Mouse (Mus musculus) CH12.LX (cell line): Measurements from ENCODE around the gene Racgap1. TPM values are rescaled to one million over a fixed set of nuclear protein-coding genes. Genes with fewer than 3 reads are reported as not detected.

Source experiments
- DNase-seq: peaks from one replicate; pipeline ENCODE4 v3.0.0-alpha.2; 2013; ENCODE audit errors: extremely low read depth
- H3K27ac ChIP-seq: 2 replicates; pipeline ENCODE4 v1.5.1; 2012; ENCODE audit warnings: low read depth, mild to moderate bottlenecking, control low read depth, moderate library complexity; ENCODE audit not compliant: insufficient read depth
- H3K27me3 ChIP-seq: replicated peaks from 2 replicates; pipeline ENCODE3; 2012; ENCODE audit warnings: inconsistent platforms
- H3K36me3 ChIP-seq, 2 experiments: replicated peaks in 1 of 2; 2 replicates each; pipeline versions ENCODE3 to v1.6.1; 2012; ENCODE audit warnings: inconsistent platforms in 1 of 2, low read length in 1 of 2, mild to moderate bottlenecking in 1 of 2, mixed read lengths in 1 of 2, moderate library complexity in 1 of 2; ENCODE audit not compliant: control insufficient read depth in 1 of 2, insufficient read depth in 1 of 2
- H3K4me1 ChIP-seq, 2 experiments: 2 replicates each; pipeline ENCODE4 v1.6.1; 2012; ENCODE audit warnings: inconsistent platforms in 1 of 2, moderate library complexity in 1 of 2; ENCODE audit not compliant: insufficient read depth in 2 of 2, control insufficient read depth in 1 of 2
- H3K4me2 ChIP-seq: 2 replicates; pipeline ENCODE4 v1.6.1; 2012; ENCODE audit warnings: low read depth, mild to moderate bottlenecking, control low read depth; ENCODE audit not compliant: poor library complexity, insufficient read depth, severe bottlenecking
- H3K4me3 ChIP-seq, 3 experiments: fragments of 150-350 bp in 1 of 3; sonication (generic) in 1 of 3; replicated peaks in 1 of 3; 2 replicates each; pipeline versions ENCODE3 to v1.5.1; 2011 to 2012; ENCODE audit warnings: low read depth in 2 of 3, low read length in 2 of 3, mild to moderate bottlenecking in 2 of 3, moderate library complexity in 2 of 3, control low read depth in 1 of 3, improper control_type of control experiment in 1 of 3, inconsistent platforms in 1 of 3, mixed read lengths in 1 of 3; ENCODE audit not compliant: poor library complexity in 1 of 3
- H3K79me2 ChIP-seq: replicated peaks from 2 replicates; pipeline ENCODE4 v1.6.1; 2012; ENCODE audit warnings: mild to moderate bottlenecking, moderate library complexity; ENCODE audit not compliant: control insufficient read depth, poor library complexity, insufficient read depth, severe bottlenecking; ENCODE audit errors: extremely low read depth
- H3K9ac ChIP-seq: 2 replicates; pipeline ENCODE4 v1.6.1; 2012; ENCODE audit warnings: low read depth, mild to moderate bottlenecking, control low read depth, moderate library complexity; ENCODE audit not compliant: insufficient read depth
- H3K9me3 ChIP-seq: replicated peaks from 2 replicates; pipeline ENCODE3; 2012; ENCODE audit warnings: low read length, inconsistent platforms, mixed read lengths
- BHLHE40 ChIP-seq: IDR thresholded peaks from 2 replicates; pipeline ENCODE4 v1.6.1; 2011; ENCODE audit warnings: mild to moderate bottlenecking, low read depth, low read length, improper control_type of control experiment
- CTCF ChIP-seq, 2 experiments: IDR thresholded peaks in 1 of 2; conservative IDR thresholded peaks in 1 of 2; 2 replicates each; pipeline ENCODE4 v1.5.1; 2011 to 2012; ENCODE audit warnings: low read depth in 2 of 2, low read length in 2 of 2, improper control_type of control experiment in 1 of 2, inconsistent platforms in 1 of 2, mild to moderate bottlenecking in 1 of 2, moderate library complexity in 1 of 2
- ELF1 ChIP-seq: IDR thresholded peaks from 2 replicates; pipeline ENCODE4 v1.6.1; 2014; ENCODE audit warnings: low read depth, mild to moderate bottlenecking, inconsistent platforms, low read length, improper control_type of control experiment
- ETS1 ChIP-seq: conservative IDR thresholded peaks from 2 replicates; pipeline ENCODE4 v1.6.1; 2012; ENCODE audit warnings: low read depth, mild to moderate bottlenecking, inconsistent platforms, low read length, improper control_type of control experiment, moderate library complexity
- GABPA ChIP-seq: IDR thresholded peaks from 2 replicates; pipeline ENCODE4 v1.6.1; 2012; ENCODE audit warnings: low read depth, low read length, improper control_type of control experiment, inconsistent platforms; ENCODE audit not compliant: insufficient replicate concordance
- IRF4 ChIP-seq: IDR thresholded peaks from 2 replicates; pipeline ENCODE4 v1.6.1; 2014; ENCODE audit warnings: low read depth, mild to moderate bottlenecking, inconsistent platforms, low read length, improper control_type of control experiment
- JUN ChIP-seq: IDR thresholded peaks from 2 replicates; pipeline ENCODE4 v1.6.1; 2011; ENCODE audit warnings: low read depth, mild to moderate bottlenecking, low read length, improper control_type of control experiment, moderate library complexity; ENCODE audit not compliant: insufficient read depth
- JUND ChIP-seq: conservative IDR thresholded peaks from 2 replicates; pipeline ENCODE4 v1.6.1; 2011; ENCODE audit warnings: low read depth, low read length, improper control_type of control experiment
- MAX ChIP-seq: IDR thresholded peaks from 2 replicates; pipeline ENCODE4 v1.6.1; 2011; ENCODE audit warnings: low read length, improper control_type of control experiment
- MAZ ChIP-seq: IDR thresholded peaks from 2 replicates; pipeline ENCODE4 v1.6.1; 2012; ENCODE audit warnings: low read depth, mild to moderate bottlenecking, inconsistent platforms, low read length, improper control_type of control experiment, moderate library complexity
- MYC ChIP-seq: IDR thresholded peaks from 2 replicates; pipeline ENCODE4 v1.6.1; 2011; ENCODE audit warnings: low read depth, mild to moderate bottlenecking, improper control_type of control experiment, low read length
- NRF1 ChIP-seq: IDR thresholded peaks from 2 replicates; pipeline ENCODE4 v1.6.1; 2014; ENCODE audit warnings: low read depth, mild to moderate bottlenecking, inconsistent platforms, low read length, improper control_type of control experiment, moderate library complexity
- POLR2AphosphoS2 ChIP-seq: IDR thresholded peaks from 2 replicates; pipeline ENCODE4 v1.6.1; 2011; ENCODE audit warnings: low read depth, low read length, improper control_type of control experiment
- TCF12 ChIP-seq: IDR thresholded peaks from 2 replicates; pipeline ENCODE4 v1.6.1; 2014; ENCODE audit warnings: low read depth, mild to moderate bottlenecking, inconsistent platforms, low read length, improper control_type of control experiment
- UBTF ChIP-seq: IDR thresholded peaks from 2 replicates; pipeline ENCODE4 v1.6.1; 2012; ENCODE audit warnings: low read depth, mild to moderate bottlenecking, inconsistent platforms, low read length, improper control_type of control experiment, moderate library complexity
- USF1 ChIP-seq: IDR thresholded peaks from 2 replicates; pipeline ENCODE4 v1.6.1; 2014; ENCODE audit warnings: low read depth, mild to moderate bottlenecking, inconsistent platforms, low read length, improper control_type of control experiment
- USF2 ChIP-seq: conservative IDR thresholded peaks from 2 replicates; pipeline ENCODE4 v1.6.1; 2011; ENCODE audit warnings: low read depth, low read length, improper control_type of control experiment
- ZC3H11A ChIP-seq: IDR thresholded peaks from 2 replicates; pipeline ENCODE4 v1.6.1; 2012; ENCODE audit warnings: low read depth, mild to moderate bottlenecking, inconsistent platforms, low read length, improper control_type of control experiment
- ZKSCAN1 ChIP-seq: IDR thresholded peaks from 2 replicates; pipeline ENCODE4 v1.6.1; 2012; ENCODE audit warnings: low read depth, inconsistent platforms, low read length, improper control_type of control experiment, borderline replicate concordance
- ZNF384 ChIP-seq: IDR thresholded peaks from 2 replicates; pipeline ENCODE4 v1.6.1; 2012; ENCODE audit warnings: low read depth, low read length, improper control_type of control experiment, inconsistent platforms
- dilution Hi-C: fragments of 300-500 bp; cut with MboI; formaldehyde crosslinking; loops from 2 replicates; pipeline ENCODE4 v1.14.3; 2020; ENCODE audit warnings: low sequenced_read_pairs; ENCODE audit not compliant: extremely low pct_unique_long_range_greater_than_20kb, extremely low pct_ligation_motif_present
- in situ Hi-C: fragments of 300-500 bp; cut with MboI; formaldehyde crosslinking; loops from 3 replicates; pipeline ENCODE4 v1.14.3; 2019; ENCODE audit warnings: low sequenced_read_pairs, low pct_ligation_motif_present, low pct_unique_long_range_greater_than_20kb, mixed read lengths
- polyA plus RNA-seq: library from polyadenylated mRNA; unstranded; fragments of >175 nt; gene quantifications from 2 replicates; pipeline ENCODE4 v1.2.1, GENCODE M21; 2012; ENCODE audit warnings: low read depth; ENCODE audit not compliant: insufficient read length
- total RNA-seq, 2 experiments: library from RNA; depleted of rRNA; stranded (reverse); fragments of 300-350 nt in 1 of 2; fragments of >200 nt in 1 of 2; gene quantifications; 2 replicates each; pipeline ENCODE4 v1.2.3; 2012 to 2014

The Racgap1 gene
- total and polyA plus RNA-seq, 3 experiments: 97.9 to 131 (median 130) TPM

DNA sequence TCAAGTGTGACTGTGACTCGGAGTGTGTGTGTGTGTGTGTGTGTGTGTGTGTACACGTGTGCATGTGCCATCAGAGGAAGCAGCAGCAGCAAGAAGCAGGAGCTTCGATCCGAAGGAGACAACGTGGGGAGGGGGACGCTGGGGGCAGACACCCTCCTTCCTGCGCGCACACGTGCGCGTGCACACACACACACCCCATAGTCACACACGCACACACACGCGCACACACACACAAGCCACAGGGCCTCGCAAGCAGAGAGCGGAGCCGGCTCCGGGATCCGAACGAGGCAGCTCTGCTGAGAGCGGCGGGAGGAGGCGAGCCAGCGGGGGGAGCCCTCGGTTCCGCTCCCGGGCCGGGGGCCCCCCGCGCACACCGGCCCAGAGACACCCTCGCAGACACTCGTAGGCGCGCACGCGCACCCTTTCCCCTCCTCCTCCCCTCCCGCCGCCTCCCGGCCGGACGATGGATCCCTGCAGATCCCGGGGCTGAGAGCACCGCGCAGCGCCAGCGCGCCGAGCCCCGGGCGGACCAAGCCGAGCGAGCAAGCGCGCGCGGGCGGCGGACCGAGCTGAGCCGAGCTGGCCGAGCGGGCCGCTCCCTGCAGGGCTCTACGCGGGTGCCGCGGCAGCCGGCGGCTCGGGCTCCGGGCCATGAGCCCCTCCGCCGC lies 18.8 kb upstream of the Racgap1 start, which contains the start of gene Asic1:
Gene Asic1, plus strand, starts transcription at position 215 of the 668 bp plus-strand sequence.
- in situ Hi-C loops: loop anchor here (5.0 kb wide), 1 partner anchor 168 kb away; no protein-coding TSS in a partner anchor
- no peak for DNase-seq
- no peak within 1 kb of the TSS for H3K9ac ChIP-seq
- H3K27ac ChIP-seq: no peak within 1 kb of the TSS
- H3K36me3 ChIP-seq: no peaks in the 10 kb centered on the region
- peaks cover 0 to 10% of the 10 kb centered on the region in 2 experiments; a peak in 1 of 4 replicates for H3K4me1 ChIP-seq
- dilution Hi-C loops: no loop called here
- peaks cover 4% of the 10 kb centered on the region for H3K9me3 ChIP-seq
- peak within 1 kb of the TSS; percentile 27 for H3K4me2 ChIP-seq
- H3K4me3 ChIP-seq: peak within 1 kb of the TSS in 1 of 3 experiments; percentile 9
- TF ChIP-seq ZKSCAN1 (no peak), MYC (no peak), CTCF (conservative IDR thresholded peaks at IDR 0.05 in 1 of 2, IDR thresholded peaks at IDR 0.05 in 1 of 2; ENCODE audit: low read depth in 2 of 2, low read length in 2 of 2) (no peak), USF2 (no peak), IRF4 (no peak), NRF1 (peak; percentile 64), USF1 (no peak), BHLHE40 (peak; percentile 45), ELF1 (no peak)
- peaks cover 72% of the 10 kb centered on the region for H3K27me3 ChIP-seq
- H3K79me2 ChIP-seq: no peaks in the 10 kb centered on the region

DNA sequence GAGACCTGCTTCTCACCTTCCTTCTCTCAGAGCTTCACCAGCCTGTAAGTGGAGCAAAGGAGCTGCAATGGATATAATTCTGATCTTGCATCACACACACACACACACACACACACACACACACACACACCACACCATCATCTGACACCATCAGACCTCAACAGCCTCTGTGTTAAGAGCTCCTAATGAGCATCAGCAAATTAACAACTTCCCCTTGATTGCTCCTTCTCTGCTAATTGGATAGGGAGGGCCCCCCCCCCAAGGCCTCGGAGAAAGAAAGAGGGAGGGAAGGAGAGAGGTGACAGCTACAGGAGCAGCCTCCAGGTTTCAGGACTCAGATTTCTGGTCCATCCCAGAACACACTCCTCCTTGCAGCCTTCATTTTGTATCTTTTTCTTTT lies 17.9 kb upstream of the Racgap1 start:
- Histone ChIP-seq H3K79me2 (no peaks in the 10 kb centered on the region), H3K27me3 (peaks cover 70% of the 10 kb centered on the region), H3K27ac (no peak overlapping the region), H3K4me3 (no peak overlapping the region), H3K36me3 (no peaks in the 10 kb centered on the region), H3K4me2 (no peak overlapping the region), H3K4me1 (peaks cover 0 to 12% of the 10 kb centered on the region in 2 experiments; a peak in 2 of 4 replicates), H3K9me3 (peaks cover 4% of the 10 kb centered on the region), H3K9ac (no peak overlapping the region)
- TF ChIP-seq JUN (no peak), MYC (no peak), POLR2AphosphoS2 (no peak), ETS1 (no peak), TCF12 (no peak), GABPA (no peak), USF1 (no peak), MAZ (no peak), MAX (no peak), ZNF384 (no peak), USF2 (no peak), JUND (no peak), ZC3H11A (no peak), UBTF (no peak), IRF4 (no peak)
- DNase-seq: no peak
- in situ Hi-C loops (loop anchor here (5.0 kb wide), 1 partner anchor 72 kb away; no protein-coding TSS in a partner anchor), dilution Hi-C loops (no loop called here)
